Comparison of ENCODE assay signal across 9 mouse cellular contexts in the genomic region with DNA sequence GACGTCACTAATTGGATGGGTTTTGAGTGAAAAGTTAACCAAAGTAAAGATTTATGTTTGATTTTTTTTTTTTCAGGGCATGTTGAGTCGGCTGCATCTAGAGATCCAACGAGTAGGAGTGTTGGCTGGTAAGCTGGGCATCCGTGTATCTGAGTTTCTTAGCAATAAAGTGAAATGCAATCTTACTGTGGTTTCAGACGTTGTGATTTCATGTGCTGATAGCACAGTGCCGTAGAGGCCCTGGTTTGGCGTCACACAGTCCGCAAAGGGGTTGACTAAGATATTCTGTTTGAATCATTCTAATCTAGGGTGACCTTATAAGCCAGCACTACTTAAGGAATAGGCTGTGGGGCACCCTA. TPM values are rescaled to one million over a fixed set of nuclear protein-coding genes. Genes with fewer than 3 reads are reported as not detected.
A peak's percentile ranks its signal among the peaks of the same experiment; 100 is the strongest.
DNase-seq lines count a peak whose midpoint lies in the region; ATAC-seq and TF ChIP-seq lines count a peak whose summit lies in the region.
"Had no signal": no experiment of that assay in that cellular context is flagged by ENCODE, and none has a peak within 500 bp of the region (broad histone marks: within the 10 kb centered on the region; RNA-seq: fewer than 3 reads in every experiment).

No protein-coding gene starts in this region.

- H3K9me3 ChIP-seq in lung, embryonic 14.5 days (ENCODE audit: low read depth, low read length), result no peaks in the 10 kb centered on the region
- no peaks in the 10 kb centered on the region for H3K9me3 ChIP-seq in embryonic facial prominence, embryonic 10.5 days
- H3K9me3 ChIP-seq in intestine, embryonic 15.5 days, result no peaks in the 10 kb centered on the region
- H3K9me3 ChIP-seq in neural tube, embryonic 14.5 days (ENCODE audit: control insufficient read depth, low read length), result no peaks in the 10 kb centered on the region

- peak overlapping the region; percentile 84 for H3K27ac ChIP-seq in lung, embryonic 14.5 days (ENCODE audit: low read depth)
- peak overlapping the region; percentile 89 for H3K27ac ChIP-seq in embryonic facial prominence, embryonic 10.5 days (replicated peaks)
- H3K27ac ChIP-seq in intestine, embryonic 15.5 days, result peak overlapping the region; percentile 85
- peak overlapping the region; percentile 84 for H3K27ac ChIP-seq in neural tube, embryonic 14.5 days (ENCODE audit: low read depth, low read length)

- peaks cover 16% of the 10 kb centered on the region for H3K4me1 ChIP-seq in lung, embryonic 14.5 days (ENCODE audit: insufficient read depth)
- H3K4me1 ChIP-seq in embryonic facial prominence, embryonic 10.5 days, result peaks cover 63% of the 10 kb centered on the region
- H3K4me1 ChIP-seq in intestine, embryonic 15.5 days (replicated peaks), result peaks cover 60% of the 10 kb centered on the region
- peaks cover 26% of the 10 kb centered on the region for H3K4me1 ChIP-seq in neural tube, embryonic 14.5 days (ENCODE audit: control insufficient read depth, insufficient read depth, low read length)

- peak overlapping the region; percentile 80 for H3K9ac ChIP-seq in lung, embryonic 14.5 days
- peak overlapping the region; percentile 69 for H3K9ac ChIP-seq in intestine, embryonic 15.5 days
- peak overlapping the region; percentile 72 for H3K9ac ChIP-seq in neural tube, embryonic 14.5 days (replicated peaks; ENCODE audit: low read depth, low read length)

- peak overlapping the region; percentile 75 for H3K4me3 ChIP-seq in lung, embryonic 14.5 days (ENCODE audit: low read depth, low read length)
- H3K4me3 ChIP-seq in embryonic facial prominence, embryonic 10.5 days, result peak overlapping the region; percentile 90
- peak overlapping the region; percentile 57 for H3K4me3 ChIP-seq in intestine, embryonic 15.5 days (replicated peaks)
- peak overlapping the region; percentile 68 for H3K4me3 ChIP-seq in neural tube, embryonic 14.5 days (ENCODE audit: low read depth, low read length)

- peak overlapping the region; percentile 89 for H3K4me2 ChIP-seq in lung, embryonic 14.5 days
- peak overlapping the region; percentile 67 for H3K4me2 ChIP-seq in intestine, embryonic 15.5 days (replicated peaks)
- H3K4me2 ChIP-seq in neural tube, embryonic 14.5 days (ENCODE audit: low read depth, low read length), result peak overlapping the region; percentile 94

- DNase-seq in lung, embryonic 14.5 days, result peak; percentile 25
- no peak for DNase-seq in lung, adult 18-20 months
- DNase-seq in embryonic facial prominence, embryonic 10.5 days (ENCODE audit: low spot score), result no peak
- DNase-seq in cerebellum, adult 8-10 months, result no peak
- no peak for DNase-seq in adrenal gland, postnatal 36 days

- TF ChIP-seq CTCF in lung, embryonic 14.5 days (IDR thresholded peaks at IDR 0.05; ENCODE audit: low read depth), result no peak

- no peak for ATAC-seq in lung, embryonic 14.5 days (ENCODE audit: insufficient read depth)
- ATAC-seq in intestine, embryonic 15.5 days, result no peak
- ATAC-seq in neural tube, embryonic 14.5 days (ENCODE audit: low read depth), result no peak
- no peak for ATAC-seq in cerebellum, adult (ENCODE audit: insufficient number of reproducible peaks, low FRiP score, low TSS enrichment)

- WGBS in lung, embryonic 14.5 days, result 0% methylated on average over 8 of the region's 8 CpGs
- WGBS in embryonic facial prominence, embryonic 10.5 days, result 1% methylated on average over 8 of the region's 8 CpGs
- WGBS in intestine, embryonic 15.5 days, result under 1% methylated on average over 8 of the region's 8 CpGs
- WGBS in neural tube, embryonic 14.5 days, result 0% methylated on average over 8 of the region's 8 CpGs

- no peaks in the 10 kb centered on the region for H3K27me3 ChIP-seq in lung, embryonic 14.5 days (ENCODE audit: insufficient read depth, low read length)
- H3K27me3 ChIP-seq in embryonic facial prominence, embryonic 10.5 days (replicated peaks; ENCODE audit: low read depth, poor library complexity, severe bottlenecking), result no peaks in the 10 kb centered on the region
- no peaks in the 10 kb centered on the region for H3K27me3 ChIP-seq in intestine, embryonic 15.5 days (replicated peaks)
- no peaks in the 10 kb centered on the region for H3K27me3 ChIP-seq in neural tube, embryonic 14.5 days (ENCODE audit: control insufficient read depth, insufficient read depth, low read length)

- peaks cover 28% of the 10 kb centered on the region for H3K36me3 ChIP-seq in lung, embryonic 14.5 days (ENCODE audit: insufficient read depth)
- H3K36me3 ChIP-seq in embryonic facial prominence, embryonic 10.5 days (replicated peaks), result peaks cover 39% of the 10 kb centered on the region
- no peaks in the 10 kb centered on the region for H3K36me3 ChIP-seq in intestine, embryonic 15.5 days
- peaks cover 10% of the 10 kb centered on the region; the same call in 1 of the 2 replicates for H3K36me3 ChIP-seq in neural tube, embryonic 14.5 days (ENCODE audit: control insufficient read depth, insufficient read depth, low read length)

RNA-seq across cellular contexts. Expression of a gene that starts 0.8 kb away (rescaled TPM):
- polyA plus RNA-seq in lung, embryonic 14.5 days (2014; fragmentation: Nextera tagmentation; extraction: Ambion mirVana), result 103 and 106 TPM in 2 replicates
- 116 and 121 TPM in 2 replicates for polyA plus RNA-seq in embryonic facial prominence, embryonic 10.5 days (2016; fragmentation: Nextera tagmentation; extraction: Ambion mirVana)
- 81.6 and 89.3 TPM in 2 replicates for polyA plus RNA-seq in intestine, embryonic 15.5 days (2015; fragmentation: Nextera tagmentation; extraction: Ambion mirVana)
- polyA plus RNA-seq in neural tube, embryonic 14.5 days (2014; fragmentation: Nextera tagmentation; extraction: Ambion mirVana), result 74.2 and 76.6 TPM in 2 replicates
- 100 to 1,000 TPM in 1 of 2 experiments, 10 to 100 TPM in 1; 94.7 to 118 TPM for total RNA-seq in adrenal gland, postnatal 36 days (2021)

RNA-seq across cellular contexts. Expression of a gene that starts 5.5 kb away (rescaled TPM):
- polyA plus RNA-seq in lung, embryonic 14.5 days (2014; fragmentation: Nextera tagmentation; extraction: Ambion mirVana), result 2.8 and 3.1 TPM in 2 replicates
- 2.6 TPM in 2 replicates for polyA plus RNA-seq in embryonic facial prominence, embryonic 10.5 days (2016; fragmentation: Nextera tagmentation; extraction: Ambion mirVana)
- polyA plus RNA-seq in intestine, embryonic 15.5 days (2015; fragmentation: Nextera tagmentation; extraction: Ambion mirVana), result 5.2 and 8.7 TPM in 2 replicates
- polyA plus RNA-seq in neural tube, embryonic 14.5 days (2014; fragmentation: Nextera tagmentation; extraction: Ambion mirVana), result 1.8 and 5.7 TPM in 2 replicates
- 1 to 10 TPM in 1 of 2 experiments, under 1 TPM in 1; 0.70 to 1.3 TPM for total RNA-seq in adrenal gland, postnatal 36 days (2021)

RNA-seq across cellular contexts. Expression of a gene that starts 21.1 kb away (rescaled TPM):
- polyA plus RNA-seq in lung, embryonic 14.5 days (2014; fragmentation: Nextera tagmentation; extraction: Ambion mirVana), result 27.6 and 34.0 TPM in 2 replicates
- 14.9 and 16.3 TPM in 2 replicates for polyA plus RNA-seq in embryonic facial prominence, embryonic 10.5 days (2016; fragmentation: Nextera tagmentation; extraction: Ambion mirVana)
- 16.9 and 17.4 TPM in 2 replicates for polyA plus RNA-seq in intestine, embryonic 15.5 days (2015; fragmentation: Nextera tagmentation; extraction: Ambion mirVana)
- 30.8 and 37.5 TPM in 2 replicates for polyA plus RNA-seq in neural tube, embryonic 14.5 days (2014; fragmentation: Nextera tagmentation; extraction: Ambion mirVana)
- 10 to 100 TPM; 46.9 to 49.1 TPM for total RNA-seq in adrenal gland, postnatal 36 days (2021)

RNA-seq across cellular contexts. Expression of a gene that starts 40.1 kb away (rescaled TPM):
- polyA plus RNA-seq in lung, embryonic 14.5 days (2014; fragmentation: Nextera tagmentation; extraction: Ambion mirVana), result 0.93 and 1.1 TPM in 2 replicates
- polyA plus RNA-seq in embryonic facial prominence, embryonic 10.5 days (2016; fragmentation: Nextera tagmentation; extraction: Ambion mirVana), result 3.1 and 3.9 TPM in 2 replicates
- 1.5 and 1.8 TPM in 2 replicates for polyA plus RNA-seq in intestine, embryonic 15.5 days (2015; fragmentation: Nextera tagmentation; extraction: Ambion mirVana)
- 44.9 and 52.2 TPM in 2 replicates for polyA plus RNA-seq in neural tube, embryonic 14.5 days (2014; fragmentation: Nextera tagmentation; extraction: Ambion mirVana)
- 10 to 100 TPM; 14.7 to 25.7 TPM for total RNA-seq in adrenal gland, postnatal 36 days (2021)
- total RNA-seq: common myeloid progenitor, adult 5-6 weeks had no signal

RNA-seq across cellular contexts. Expression of a gene that starts 49.7 kb away (rescaled TPM):
- 23.8 and 30.2 TPM in 2 replicates for polyA plus RNA-seq in lung, embryonic 14.5 days (2014; fragmentation: Nextera tagmentation; extraction: Ambion mirVana)
- 37.5 and 39.0 TPM in 2 replicates for polyA plus RNA-seq in embryonic facial prominence, embryonic 10.5 days (2016; fragmentation: Nextera tagmentation; extraction: Ambion mirVana)
- polyA plus RNA-seq in intestine, embryonic 15.5 days (2015; fragmentation: Nextera tagmentation; extraction: Ambion mirVana), result 25.2 and 27.3 TPM in 2 replicates
- polyA plus RNA-seq in neural tube, embryonic 14.5 days (2014; fragmentation: Nextera tagmentation; extraction: Ambion mirVana), result 36.2 and 38.0 TPM in 2 replicates
- 10 to 100 TPM; 22.8 to 24.3 TPM for total RNA-seq in adrenal gland, postnatal 36 days (2021)
